Mouse (Mus musculus): ENCODE results near the gene Gm20388. TPM values are rescaled to one million over a fixed set of nuclear protein-coding genes. Genes with fewer than 3 reads are reported as not detected.
"Not testable (repeated sequence)": the region's sequence is repeated elsewhere in the genome, so short reads cannot be mapped to it uniquely, and the experiment has no call there.

Gm20388 gene
- total RNA-seq, 1 experiment = 27.0 TPM

- H3K27ac ChIP-seq (ENCODE audit: insufficient read depth, low read depth, low read length, poor library complexity, severe bottlenecking) = peak overlapping the region; percentile 93
- TF ChIP-seq ZNF384 (IDR thresholded peaks at IDR 0.05; ENCODE audit: low read depth, low read length) (peak; percentile 91), ZC3H11A (IDR thresholded peaks at IDR 0.05; ENCODE audit: borderline replicate concordance, low read depth, low read length) (no peak)
Observed at GRCm38 (mm10) chr8:124011989-124012586, 4101.4 kb downstream of the Gm20388 start.

DNA sequence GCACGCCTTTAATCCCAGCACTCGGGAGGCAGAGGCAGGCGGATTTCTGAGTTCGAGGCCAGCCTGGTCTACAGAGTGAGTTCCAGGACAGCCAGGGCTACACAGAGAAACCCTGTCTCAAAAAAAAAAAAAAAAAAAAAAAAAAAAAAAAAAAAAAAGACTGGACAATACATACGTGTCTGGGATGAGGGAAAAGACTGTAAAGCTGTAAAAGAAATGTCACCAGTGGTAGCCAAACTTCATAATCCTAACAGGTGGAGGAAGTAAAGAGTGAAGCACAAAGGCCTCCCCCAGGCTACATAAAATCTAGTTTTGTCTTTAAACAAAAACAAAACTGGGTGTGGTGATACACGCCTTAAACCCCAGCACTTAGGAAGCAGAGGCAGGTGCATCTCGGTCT lies 4103.7 kb downstream of the Gm20388 start:
- H3K27ac ChIP-seq (ENCODE audit: insufficient read depth, low read depth, low read length, poor library complexity, severe bottlenecking) = peak overlapping the region; percentile 65; the same call in 1 of the 2 replicates
- H3K9ac ChIP-seq (ENCODE audit: insufficient read depth, low read depth, low read length, poor library complexity, severe bottlenecking); in situ Hi-C loops (cut with MboI; ENCODE audit: low sequenced_read_pairs in 2 of 2, unreplicated experiment in 2 of 2); DNase-seq (ENCODE audit: low read depth, low spot score); H3K4me3 ChIP-seq (ENCODE audit: insufficient read depth in 1 of 2, low read depth in 1 of 2, low read length in 2 of 2, poor library complexity in 1 of 2, severe bottlenecking in 1 of 2); H3K9me3 ChIP-seq (ENCODE audit: control insufficient read depth, insufficient read depth, low read depth, low read length): not testable (repeated sequence)
- peaks cover 15% of the 10 kb centered on the region for H3K36me3 ChIP-seq (ENCODE audit: control insufficient read depth, insufficient read depth, low read length, poor library complexity, severe bottlenecking)
- TF ChIP-seq ZNF384 (IDR thresholded peaks at IDR 0.05; ENCODE audit: low read depth, low read length) = peak; percentile 92
- H3K4me1 ChIP-seq (ENCODE audit: control insufficient read depth in 2 of 2, insufficient read depth in 2 of 2, low read length in 2 of 2, poor library complexity in 1 of 2) = peaks cover 10 to 25% of the 10 kb centered on the region in 2 experiments; a peak in 3 of 4 replicates

More at GRCm38 (mm10) chr8:124011989-124012586, 4101.4 kb downstream of the Gm20388 start:
- H3K9ac ChIP-seq (ENCODE audit: insufficient read depth, low read depth, low read length, poor library complexity, severe bottlenecking) = peak overlapping the region; percentile 45; the same call in 1 of the 2 replicates
- peaks cover 7 to 20% of the 10 kb centered on the region in 2 experiments; a peak in 3 of 4 replicates for H3K4me1 ChIP-seq (ENCODE audit: control insufficient read depth in 2 of 2, insufficient read depth in 2 of 2, low read length in 2 of 2, poor library complexity in 1 of 2)
- peak overlapping the region in 1 of 2 experiments; percentile 28; a peak in 1 of 4 replicates for H3K4me3 ChIP-seq (ENCODE audit: insufficient read depth in 1 of 2, low read depth in 1 of 2, low read length in 2 of 2, poor library complexity in 1 of 2, severe bottlenecking in 1 of 2)
- DNase-seq (ENCODE audit: low read depth, low spot score) = peak; percentile 68
- no peaks in the 10 kb centered on the region for H3K9me3 ChIP-seq (ENCODE audit: control insufficient read depth, insufficient read depth, low read depth, low read length)
- in situ Hi-C loops (cut with MboI; ENCODE audit: low sequenced_read_pairs in 2 of 2, unreplicated experiment in 2 of 2) = no loop called here
- peaks cover 30% of the 10 kb centered on the region for H3K36me3 ChIP-seq (ENCODE audit: control insufficient read depth, insufficient read depth, low read length, poor library complexity, severe bottlenecking)

- no peak for DNase-seq (ENCODE audit: low read depth, low spot score)
- peak overlapping the region; percentile 23; the same call in 1 of the 2 replicates for H3K27ac ChIP-seq (ENCODE audit: insufficient read depth, low read depth, low read length, poor library complexity, severe bottlenecking)
- peaks cover 10 to 26% of the 10 kb centered on the region in 2 experiments; a peak in 3 of 4 replicates for H3K4me1 ChIP-seq (ENCODE audit: control insufficient read depth in 2 of 2, insufficient read depth in 2 of 2, low read length in 2 of 2, poor library complexity in 1 of 2)
- in situ Hi-C loops (cut with MboI; ENCODE audit: low sequenced_read_pairs in 2 of 2, unreplicated experiment in 2 of 2) = no loop called here
- no peak overlapping the region for H3K9ac ChIP-seq (ENCODE audit: insufficient read depth, low read depth, low read length, poor library complexity, severe bottlenecking)
- no peaks in the 10 kb centered on the region for H3K9me3 ChIP-seq (ENCODE audit: control insufficient read depth, insufficient read depth, low read depth, low read length)
- peaks cover 10% of the 10 kb centered on the region for H3K36me3 ChIP-seq (ENCODE audit: control insufficient read depth, insufficient read depth, low read length, poor library complexity, severe bottlenecking)
- no peak overlapping the region for H3K4me3 ChIP-seq (ENCODE audit: insufficient read depth in 1 of 2, low read depth in 1 of 2, low read length in 2 of 2, poor library complexity in 1 of 2, severe bottlenecking in 1 of 2)
- no peak for TF ChIP-seq HCFC1 (IDR thresholded peaks at IDR 0.05; ENCODE audit: borderline replicate concordance, insufficient read depth, low read length)
- TF ChIP-seq MAFK (IDR thresholded peaks at IDR 0.05; ENCODE audit: insufficient read depth, low read depth, low read length) = no peak
- TF ChIP-seq ZNF384 (IDR thresholded peaks at IDR 0.05; ENCODE audit: low read depth, low read length) = no peak
- no peak for TF ChIP-seq ZC3H11A (IDR thresholded peaks at IDR 0.05; ENCODE audit: borderline replicate concordance, low read depth, low read length)
Observed at GRCm38 (mm10) chr8:124014751-124015150, 4104.1 kb downstream of the Gm20388 start.

DNA sequence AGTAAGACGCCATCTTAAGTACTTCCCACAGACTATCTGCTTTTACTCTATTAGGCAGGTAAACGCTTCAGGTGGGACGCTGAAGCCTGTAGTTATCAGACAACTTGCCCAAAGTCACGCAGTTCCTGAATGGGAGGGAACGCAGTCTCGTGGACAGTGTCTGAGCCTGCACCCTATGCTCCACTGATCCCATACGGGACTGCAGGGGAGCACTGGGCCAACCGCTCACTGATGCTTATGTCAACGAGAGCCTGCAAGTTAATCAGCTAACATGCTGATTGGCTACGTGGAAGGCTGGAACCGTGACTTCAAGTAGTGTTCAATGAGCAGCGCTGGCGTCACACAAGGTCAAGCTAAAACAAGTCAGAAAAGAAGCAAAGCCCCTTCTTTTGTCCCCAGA lies 4109.1 kb downstream of the Gm20388 start:
- DNase-seq (ENCODE audit: low read depth, low spot score) = peak; percentile 37
- Histone ChIP-seq H3K4me3 (ENCODE audit: insufficient read depth in 1 of 2, low read depth in 1 of 2, low read length in 2 of 2, poor library complexity in 1 of 2, severe bottlenecking in 1 of 2) (peak overlapping the region; percentile 98), H3K4me1 (ENCODE audit: control insufficient read depth in 2 of 2, insufficient read depth in 2 of 2, low read length in 2 of 2, poor library complexity in 1 of 2) (peaks cover 9 to 11% of the 10 kb centered on the region in 2 experiments), H3K36me3 (ENCODE audit: control insufficient read depth, insufficient read depth, low read length, poor library complexity, severe bottlenecking) (peaks cover 10% of the 10 kb centered on the region), H3K9ac (ENCODE audit: insufficient read depth, low read depth, low read length, poor library complexity, severe bottlenecking) (peak overlapping the region; percentile 80), H3K9me3 (ENCODE audit: control insufficient read depth, insufficient read depth, low read depth, low read length) (no peaks in the 10 kb centered on the region), H3K27ac (ENCODE audit: insufficient read depth, low read depth, low read length, poor library complexity, severe bottlenecking) (no peak overlapping the region; the same call in 1 of the 2 replicates)
- TF ChIP-seq CHD2 (IDR thresholded peaks at IDR 0.05; ENCODE audit: low read depth, low read length) (no peak), ZC3H11A (IDR thresholded peaks at IDR 0.05; ENCODE audit: borderline replicate concordance, low read depth, low read length) (no peak), MAFK (IDR thresholded peaks at IDR 0.05; ENCODE audit: insufficient read depth, low read depth, low read length) (no peak), HCFC1 (IDR thresholded peaks at IDR 0.05; ENCODE audit: borderline replicate concordance, insufficient read depth, low read length) (no peak), ZNF384 (IDR thresholded peaks at IDR 0.05; ENCODE audit: low read depth, low read length) (no peak)
- in situ Hi-C loops (cut with MboI; ENCODE audit: low sequenced_read_pairs in 2 of 2, unreplicated experiment in 2 of 2) = no loop called here
